In the genomic region with DNA sequence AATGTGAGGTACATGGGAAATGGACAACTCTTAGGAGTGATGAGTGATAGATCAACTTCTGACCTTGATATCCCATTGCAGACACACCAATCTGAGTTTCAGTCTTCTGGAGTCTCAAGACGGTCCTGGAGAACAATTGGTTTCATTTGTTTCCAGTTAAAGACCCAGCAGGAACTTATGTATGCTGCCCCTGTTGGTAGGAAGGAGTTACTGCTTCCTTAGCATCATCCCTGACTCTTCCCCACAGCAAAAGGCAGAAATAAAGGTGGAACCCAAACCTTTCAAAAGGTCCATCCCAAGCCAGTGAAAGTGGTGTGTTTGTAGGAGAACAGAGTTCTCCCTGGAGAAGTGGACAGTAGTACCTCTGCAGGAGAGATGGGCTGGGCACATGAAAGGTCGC, we compare ENCODE assay signal across 16 mouse cellular contexts. TPM values are rescaled to one million over a fixed set of nuclear protein-coding genes. Genes with fewer than 3 reads are reported as not detected.
DNase-seq lines count a peak whose midpoint lies in the region; ATAC-seq and TF ChIP-seq lines count a peak whose summit lies in the region.
"Had no signal": no experiment of that assay in that cellular context is flagged by ENCODE, and none has a peak within 500 bp of the region (broad histone marks: within the 10 kb centered on the region; RNA-seq: fewer than 3 reads in every experiment).

No protein-coding gene starts in this region.

- TF ChIP-seq POLR2A in liver, adult 2 months (IDR thresholded peaks at IDR 0.05; ENCODE audit: extremely low read depth, insufficient read depth, low read length): no peak

- H3K27ac ChIP-seq in liver, adult 2 months (replicated peaks; ENCODE audit: insufficient read depth, low read depth, low read length): no peak overlapping the region
- H3K27ac ChIP-seq: embryonic facial prominence, embryonic 15.5 days; heart, embryonic 15.5 days; hindbrain, embryonic 15.5 days; kidney, embryonic 15.5 days; macrophage; stomach, embryonic 15.5 days had no signal

- H3K4me3 ChIP-seq in liver, adult 2 months (ENCODE audit: insufficient read depth, low read depth, low read length): no peak overlapping the region
- H3K4me3 ChIP-seq: embryonic facial prominence, embryonic 15.5 days; heart, embryonic 15.5 days; hindbrain, embryonic 15.5 days; kidney, embryonic 15.5 days; stomach, embryonic 15.5 days had no signal

- H3K79me2 ChIP-seq in liver, adult 2 months (ENCODE audit: control insufficient read depth, insufficient read depth, low read length): no peaks in the 10 kb centered on the region

- no peaks in the 10 kb centered on the region for H3K4me1 ChIP-seq in liver, adult 2 months (ENCODE audit: control insufficient read depth, insufficient read depth, low read length)
- H3K4me1 ChIP-seq: embryonic facial prominence, embryonic 15.5 days; heart, embryonic 15.5 days; hindbrain, embryonic 15.5 days; kidney, embryonic 15.5 days; stomach, embryonic 15.5 days had no signal

- no peak overlapping the region for H3K9ac ChIP-seq in liver, adult 2 months (ENCODE audit: low read depth, low read length)
- H3K9ac ChIP-seq: embryonic facial prominence, embryonic 15.5 days; forebrain, postnatal 0 days; heart, embryonic 15.5 days; hindbrain, embryonic 15.5 days; kidney, embryonic 15.5 days; stomach, embryonic 15.5 days had no signal

- TF ChIP-seq CTCF in liver, adult 2 months (IDR thresholded peaks at IDR 0.05; ENCODE audit: low read depth, low read length): 0 out of 2 replicates have a peak, but pooled peaks have one; percentile 1

- ATAC-seq in megakaryocyte progenitor cell, adult 5-6 weeks (replicated peaks; ENCODE audit: poor library complexity): peak; percentile 52
- ATAC-seq: forebrain, postnatal 0 days had no signal

- no peaks in the 10 kb centered on the region for H3K36me3 ChIP-seq in liver, adult 2 months (ENCODE audit: control insufficient read depth, insufficient read depth, low read length)
- H3K36me3 ChIP-seq: embryonic facial prominence, embryonic 15.5 days; heart, embryonic 15.5 days; hindbrain, embryonic 15.5 days; kidney, embryonic 15.5 days; stomach, embryonic 15.5 days had no signal

- 83% methylated on average over 2 of the region's 2 CpGs for WGBS in liver, adult 2 months

- DNase-seq in liver, adult 2 months (ENCODE audit: extremely low read depth, low read depth, low spot score): no peak
- DNase-seq in liver (no peak), A20 (ENCODE audit: low read depth, low spot score) (peak; percentile 19), ES-CJ7 (ENCODE audit: low read depth, low spot score) (peak; percentile 28)
- DNase-seq in adrenal gland, adult 18-20 months (ENCODE audit: low spot score in 2 of 2): no peak
- no peak for DNase-seq in adrenal gland, postnatal 10 days
- DNase-seq: cerebellum, postnatal 14 days; forebrain, postnatal 0 days; thymus, postnatal 4 days had no signal

- H3K27me3 ChIP-seq in liver, adult 2 months (ENCODE audit: control insufficient read depth, insufficient read depth, low read length): no peaks in the 10 kb centered on the region; the same call in 1 of the 2 replicates
- H3K27me3 ChIP-seq: embryonic facial prominence, embryonic 15.5 days; hindbrain, embryonic 15.5 days; kidney, embryonic 15.5 days; stomach, embryonic 15.5 days had no signal

RNA-seq across cellular contexts. Expression of a gene that starts 30.9 kb away (rescaled TPM):
- 16.4 and 17.0 TPM in 2 replicates for total RNA-seq in liver, adult 2 months (2014; rRNA removed)
- 4.3 and 4.8 TPM in 2 replicates for polyA plus RNA-seq in liver, adult 2 months (2012; rRNA removed)
- total RNA-seq in megakaryocyte progenitor cell, adult 5-6 weeks (2015): 62.5 and 69.7 TPM in 2 replicates
- 46.7 and 49.0 TPM in 2 replicates for total RNA-seq in megakaryocyte progenitor cell, adult 5-6 weeks (2017)
- total RNA-seq in adrenal gland, adult 18-20 months (2021): 10 to 100 TPM; 28.7 to 32.6 TPM
- 10 to 100 TPM; 31.9 to 33.3 TPM for total RNA-seq in adrenal gland, postnatal 10 days (2021)

RNA-seq across cellular contexts. Expression of a gene that starts 54.4 kb away (rescaled TPM):
- 24.3 and 38.2 TPM in 2 replicates for total RNA-seq in liver, adult 2 months (2014; rRNA removed)
- 695 and 791 TPM in 2 replicates for polyA plus RNA-seq in liver, adult 2 months (2012; rRNA removed)
- 1,076 and 1,152 TPM in 2 replicates for total RNA-seq in megakaryocyte progenitor cell, adult 5-6 weeks (2015)
- 820 and 1,286 TPM in 2 replicates for total RNA-seq in megakaryocyte progenitor cell, adult 5-6 weeks (2017)
- 100 to 1,000 TPM; 513 to 677 TPM for total RNA-seq in adrenal gland, adult 18-20 months (2021)
- total RNA-seq in adrenal gland, postnatal 10 days (2021): 100 to 1,000 TPM; 647 to 808 TPM
- polyA plus RNA-seq: hindbrain, embryonic 15.5 days had no signal

Comparison
In these comparisons a context has a peak if more than half of its experiments do, and no peak if none do; other contexts are left out.
1. DNase-seq: peak in A20 (single experiment) and ES-CJ7 (single experiment); none in liver, adult 2 months (single experiment), liver (single experiment), adrenal gland, adult 18-20 months (0 of 2) and adrenal gland, postnatal 10 days (single experiment).
2. RNA of a gene that starts 54.4 kb away (total RNA-seq): 820 to 1,286 TPM in megakaryocyte progenitor cell, adult 5-6 weeks, 647 to 808 TPM in adrenal gland, postnatal 10 days and 513 to 677 TPM in adrenal gland, adult 18-20 months; 24.3 to 38.2 TPM in liver, adult 2 months; every median in the first group is over 10 times any median in the second.